Mouse (Mus musculus) embryonic facial prominence, embryonic 11.5 days (tissue): ENCODE data around the gene Nckipsd. TPM values are rescaled to one million over a fixed set of nuclear protein-coding genes. Genes with fewer than 3 reads are reported as not detected.

Experiments used
- ATAC-seq: fragments of 200-750 bp; cut with Nextera tagmentation; replicated peaks from 2 replicates; pipeline ENCODE4 v1.8.0; 2017; ENCODE audit warnings: low read depth; ENCODE audit not compliant: insufficient number of reproducible peaks, low FRiP score, low TSS enrichment
- DNase-seq: peaks from one replicate; pipeline ENCODE4 v3.0.0-alpha.2; 2015; ENCODE audit warnings: low spot score
- H3K27ac ChIP-seq: fragments of 300-500 bp; sonication (generic); replicated peaks from 2 replicates; pipeline ENCODE4 v1.5.1; 2014; ENCODE audit warnings: mild to moderate bottlenecking, low read depth, low read length, control low read depth
- H3K27me3 ChIP-seq: fragments of 300-500 bp; sonication (generic); 2 replicates; pipeline ENCODE4 v1.6.1; 2014; ENCODE audit warnings: mild to moderate bottlenecking, low read length, moderate library complexity, mixed read lengths; ENCODE audit not compliant: control insufficient read depth, insufficient read depth
- H3K36me3 ChIP-seq: fragments of 300-500 bp; sonication (generic); replicated peaks from 2 replicates; pipeline ENCODE4 v1.6.1; 2014; ENCODE audit warnings: low read depth, mild to moderate bottlenecking, low read length, moderate library complexity, mixed read lengths; ENCODE audit not compliant: control insufficient read depth, insufficient read depth
- H3K4me1 ChIP-seq: fragments of 300-500 bp; sonication (generic); 2 replicates; pipeline ENCODE4 v1.6.1; 2014; ENCODE audit warnings: low read length, mixed read lengths; ENCODE audit not compliant: control insufficient read depth, insufficient read depth
- H3K4me2 ChIP-seq: fragments of 300-500 bp; sonication (generic); 2 replicates; pipeline ENCODE4 v1.6.1; 2014; ENCODE audit warnings: low read depth, mild to moderate bottlenecking, control low read depth, low read length, moderate library complexity
- H3K4me3 ChIP-seq: fragments of 300-500 bp; sonication (generic); 2 replicates; pipeline ENCODE4 v1.5.1; 2014; ENCODE audit warnings: low read depth, low read length, control low read depth
- H3K9ac ChIP-seq: fragments of 300-500 bp; sonication (generic); replicated peaks from 2 replicates; pipeline ENCODE4 v1.6.1; 2014; ENCODE audit warnings: mild to moderate bottlenecking, control low read depth, low read length
- H3K9me3 ChIP-seq: fragments of 300-500 bp; sonication (generic); replicated peaks from 2 replicates; pipeline ENCODE4 v1.6.1; 2016; ENCODE audit warnings: mild to moderate bottlenecking, low read length, inconsistent platforms, mixed read lengths; ENCODE audit not compliant: control insufficient read depth
- whole genome bisulfite sequencing: fragments of 180-500 bp; shearing (Covaris S2); extraction: QIAGEN DNeasy Blood & Tissue Kit; methylation state at CpG from one replicate; pipeline ENCODE4 v1.1.7; 2014; 5-methylcytosine and 5-hydroxymethylcytosine counted together
- polyA plus RNA-seq: library from polyadenylated mRNA; unstranded; fragments of >200 nt; fragmentation: Nextera tagmentation; extraction: Ambion mirVana; gene quantifications from 2 replicates; pipeline ENCODE4 v1.2.1, GENCODE M21; 2014

Gene Nckipsd
- polyA plus RNA-seq, 1 experiment from 2014 or later = 9.1 TPM

DNA sequence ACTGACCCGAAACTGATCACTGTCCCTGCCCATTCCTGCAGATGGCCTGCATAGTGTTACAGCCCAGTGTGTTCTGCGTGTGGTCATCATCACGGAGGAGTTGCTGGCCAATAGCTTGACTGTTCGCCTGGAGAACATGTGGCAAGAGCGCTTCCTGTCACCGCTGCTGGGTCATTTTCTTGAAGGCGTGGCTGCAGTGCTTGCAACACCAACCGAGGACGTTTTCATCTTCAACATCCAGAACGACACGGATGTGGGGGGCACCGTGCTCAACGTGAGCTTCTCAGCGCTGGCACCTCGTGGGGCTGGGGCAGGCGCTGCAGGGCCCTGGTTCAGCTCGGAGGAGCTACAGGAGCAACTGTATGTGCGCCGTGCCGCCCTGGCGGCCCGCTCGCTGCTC is 23.5 kb downstream of the Nckipsd start:
- Histone ChIP-seq H3K9ac (no peak overlapping the region), H3K4me1 (peaks cover 5% of the 10 kb centered on the region; the same call in 1 of the 2 replicates), H3K27ac (no peak overlapping the region), H3K4me3 (peak overlapping the region; percentile 35), H3K27me3 (peaks cover 33% of the 10 kb centered on the region), H3K4me2 (peak overlapping the region; percentile 86), H3K36me3 (no peaks in the 10 kb centered on the region), H3K9me3 (no peaks in the 10 kb centered on the region)
- no peak for DNase-seq
- ATAC-seq = no peak
- WGBS = 7% methylated on average over 23 of the region's 23 CpGs

DNA sequence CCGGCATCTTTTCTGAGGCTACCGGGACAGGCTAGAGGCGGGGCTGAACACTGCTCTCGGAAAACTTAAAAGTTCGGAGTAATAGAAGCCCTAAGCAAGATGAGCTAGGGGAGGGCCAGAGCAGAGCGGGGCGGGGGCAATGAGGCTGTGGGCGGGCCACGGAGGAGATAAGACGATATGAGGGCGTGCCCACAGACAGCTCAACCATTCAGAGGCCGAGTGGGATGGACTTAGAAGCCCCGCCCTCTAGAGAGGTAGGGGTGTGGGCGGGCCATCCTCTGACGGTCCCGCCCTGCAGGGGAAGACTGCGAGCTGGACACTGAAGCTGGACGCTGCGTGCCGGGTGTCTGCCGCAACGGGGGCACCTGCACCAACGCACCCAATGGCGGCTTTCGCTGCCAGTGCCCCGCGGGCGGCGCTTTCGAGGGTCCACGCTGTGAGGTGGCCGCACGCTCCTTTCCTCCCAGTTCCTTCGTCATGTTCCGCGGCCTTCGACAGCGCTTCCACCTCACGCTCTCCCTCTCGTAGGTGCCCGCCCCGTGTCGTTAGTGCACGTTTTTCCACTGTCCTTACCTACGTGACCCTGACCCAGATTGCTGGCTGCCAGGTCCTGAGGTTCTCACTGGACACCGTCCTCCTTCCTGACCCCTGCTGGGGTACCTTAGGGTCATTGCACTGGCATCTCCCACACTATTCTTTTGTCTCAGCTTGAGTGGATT is 24.4 kb downstream of the Nckipsd start:
- H3K4me3 ChIP-seq = peak overlapping the region; percentile 35
- no peaks in the 10 kb centered on the region for H3K9me3 ChIP-seq
- H3K4me1 ChIP-seq = peaks cover 5% of the 10 kb centered on the region; the same call in 1 of the 2 replicates
- no peak overlapping the region for H3K9ac ChIP-seq
- H3K4me2 ChIP-seq = peak overlapping the region; percentile 86
- H3K27ac ChIP-seq = no peak overlapping the region
- DNase-seq = peak; percentile 95
- ATAC-seq = peak; percentile 93
- H3K27me3 ChIP-seq = peaks cover 25% of the 10 kb centered on the region
- 7% methylated on average over 42 of the region's 46 CpGs for WGBS
- H3K36me3 ChIP-seq = no peaks in the 10 kb centered on the region

DNA sequence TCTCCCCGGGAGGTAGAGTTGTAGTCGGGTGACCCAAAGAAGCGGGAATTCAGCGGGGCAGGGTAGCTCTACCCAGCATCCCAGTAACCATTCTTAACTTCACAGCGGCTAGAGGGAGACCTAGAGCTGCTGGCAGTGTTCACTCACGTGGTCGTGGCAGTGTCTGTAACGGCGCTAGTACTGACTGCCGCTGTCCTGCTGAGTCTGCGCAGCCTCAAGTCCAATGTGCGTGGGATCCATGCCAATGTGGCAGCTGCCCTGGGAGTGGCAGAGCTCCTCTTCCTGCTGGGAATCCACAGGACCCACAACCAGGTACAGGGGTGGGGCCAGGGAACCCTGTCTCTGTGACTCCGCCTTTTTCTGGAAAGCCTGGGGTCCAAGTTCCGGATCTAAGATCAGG is 34.8 kb downstream of the Nckipsd start:
- no peak overlapping the region; the same call in 1 of the 2 replicates for H3K4me2 ChIP-seq
- peak; percentile 33 for DNase-seq
- no peak overlapping the region for H3K9ac ChIP-seq
- no peaks in the 10 kb centered on the region for H3K27me3 ChIP-seq
- H3K4me3 ChIP-seq = no peak overlapping the region
- 18% methylated on average over 14 of the region's 14 CpGs for WGBS
- H3K36me3 ChIP-seq = no peaks in the 10 kb centered on the region
- no peaks in the 10 kb centered on the region for H3K9me3 ChIP-seq
- H3K27ac ChIP-seq = no peak overlapping the region
- no peak; the same call in 1 of the 2 replicates for ATAC-seq
- H3K4me1 ChIP-seq = no peaks in the 10 kb centered on the region

DNA sequence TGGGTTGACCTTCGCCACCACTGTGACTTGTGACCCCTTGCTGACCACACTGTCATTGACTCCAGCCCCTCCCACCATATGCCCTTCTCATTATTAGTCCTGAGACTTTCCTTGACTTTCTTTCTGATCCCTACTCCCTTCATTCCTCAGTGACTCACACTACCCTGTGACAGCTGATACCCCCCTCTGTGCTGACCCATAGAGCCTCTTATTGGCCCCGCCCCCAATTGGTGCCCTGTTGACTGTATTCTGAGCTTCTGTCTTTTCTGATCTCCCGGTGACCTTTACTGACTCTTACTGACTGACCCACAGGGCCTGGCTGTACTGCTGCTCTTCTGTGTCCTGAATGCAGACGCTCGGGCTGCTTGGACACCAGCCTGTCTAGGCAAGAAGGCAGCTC is 37.2 kb downstream of the Nckipsd start:
- no peaks in the 10 kb centered on the region for H3K4me1 ChIP-seq
- no peak overlapping the region for H3K9ac ChIP-seq
- H3K36me3 ChIP-seq = no peaks in the 10 kb centered on the region
- H3K4me3 ChIP-seq = no peak overlapping the region
- no peak overlapping the region for H3K27ac ChIP-seq
- no peak for DNase-seq
- H3K4me2 ChIP-seq = no peak overlapping the region
- no peaks in the 10 kb centered on the region for H3K9me3 ChIP-seq
- ATAC-seq = no peak
- no peaks in the 10 kb centered on the region for H3K27me3 ChIP-seq
- WGBS = 62% methylated on average over 5 of the region's 5 CpGs

DNA sequence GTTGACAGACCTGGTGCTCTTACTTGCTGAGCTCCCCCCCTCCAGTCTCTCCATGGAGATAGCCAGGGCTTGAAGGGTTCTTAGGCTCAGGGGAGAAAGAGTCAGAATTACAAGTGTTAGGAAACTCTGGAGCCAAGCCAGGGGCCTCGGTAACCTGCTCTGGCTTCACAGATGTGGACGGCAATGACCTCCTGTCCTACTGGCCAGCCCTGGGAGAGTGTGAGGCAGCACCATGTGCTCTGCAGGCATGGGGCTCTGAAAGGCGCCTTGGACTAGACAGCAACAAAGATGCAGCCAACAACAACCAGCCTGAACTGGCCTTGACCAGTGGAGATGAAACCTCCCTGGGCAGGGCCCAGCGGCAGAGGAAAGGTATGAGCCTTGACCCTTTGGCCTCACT is 39.2 kb downstream of the Nckipsd start:
- no peaks in the 10 kb centered on the region for H3K27me3 ChIP-seq
- 81% methylated on average over 4 of the region's 4 CpGs for WGBS
- H3K4me3 ChIP-seq = no peak overlapping the region
- H3K9me3 ChIP-seq = no peaks in the 10 kb centered on the region
- no peak overlapping the region for H3K27ac ChIP-seq
- H3K9ac ChIP-seq = no peak overlapping the region
- DNase-seq (no peak), ATAC-seq (no peak)
- no peaks in the 10 kb centered on the region for H3K4me1 ChIP-seq
- H3K36me3 ChIP-seq = no peaks in the 10 kb centered on the region
- no peak overlapping the region for H3K4me2 ChIP-seq

DNA sequence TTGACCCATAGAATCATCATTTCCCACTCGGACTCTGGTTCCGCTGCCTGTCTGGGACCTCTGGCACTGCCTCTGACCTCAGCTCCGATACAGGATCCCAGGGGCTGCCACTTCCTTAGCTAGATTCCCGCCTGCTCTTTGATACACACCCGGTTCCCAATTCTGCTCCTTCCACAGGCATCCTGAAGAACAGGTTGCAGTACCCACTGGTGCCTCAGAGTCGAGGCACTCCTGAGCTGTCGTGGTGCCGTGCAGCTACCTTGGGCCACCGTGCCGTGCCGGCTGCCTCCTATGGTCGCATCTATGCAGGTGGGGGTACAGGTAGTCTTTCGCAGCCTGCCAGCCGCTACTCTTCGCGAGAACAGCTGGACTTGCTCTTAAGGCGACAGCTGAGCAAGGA is 40.3 kb downstream of the Nckipsd start:
- Histone ChIP-seq H3K4me3 (no peak overlapping the region), H3K36me3 (no peaks in the 10 kb centered on the region), H3K9me3 (no peaks in the 10 kb centered on the region), H3K27me3 (no peaks in the 10 kb centered on the region), H3K4me2 (no peak overlapping the region; the same call in 1 of the 2 replicates), H3K4me1 (peaks cover under 1% of the 10 kb centered on the region; the same call in 1 of the 2 replicates), H3K27ac (no peak overlapping the region), H3K9ac (no peak overlapping the region)
- DNase-seq (no peak), ATAC-seq (no peak)
- WGBS = 79% methylated on average over 17 of the region's 17 CpGs

DNA sequence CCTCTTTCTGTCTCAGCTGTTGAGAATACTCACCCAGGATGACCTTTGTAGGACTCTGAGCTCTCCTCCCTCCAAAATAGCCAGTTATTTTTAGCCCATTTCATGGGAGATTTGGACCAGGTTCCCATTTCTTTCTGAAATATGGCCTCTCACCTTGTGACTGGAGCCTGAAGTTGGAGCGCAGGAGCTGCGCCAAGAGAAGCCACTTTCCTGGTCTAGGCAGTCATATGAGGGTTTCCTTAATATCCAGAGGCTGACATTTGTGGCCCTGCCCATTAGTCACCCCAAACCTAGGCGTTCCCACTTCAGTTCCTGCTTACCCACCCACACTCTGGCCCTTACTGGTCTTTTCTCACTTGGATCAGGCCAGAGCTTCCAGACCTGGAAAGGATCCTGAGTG is 44.8 kb downstream of the Nckipsd start, which contains the start of gene Slc26a6:
TSS of gene Slc26a6 (plus strand) at position 308 of the 400 bp plus-strand sequence.
- Histone ChIP-seq H3K27ac (peak within 1 kb of the TSS; percentile 47; the same call in 1 of the 2 replicates), H3K4me3 (peak within 1 kb of the TSS; percentile 81), H3K4me2 (peak within 1 kb of the TSS; percentile 87), H3K4me1 (peaks cover 3% of the 10 kb centered on the region; the same call in 1 of the 2 replicates), H3K27me3 (no peaks in the 10 kb centered on the region), H3K36me3 (no peaks in the 10 kb centered on the region), H3K9me3 (no peaks in the 10 kb centered on the region), H3K9ac (peak within 1 kb of the TSS; percentile 77)
- ATAC-seq (no peak), DNase-seq (no peak)
- WGBS = 93% methylated on average over 3 of the region's 3 CpGs

DNA sequence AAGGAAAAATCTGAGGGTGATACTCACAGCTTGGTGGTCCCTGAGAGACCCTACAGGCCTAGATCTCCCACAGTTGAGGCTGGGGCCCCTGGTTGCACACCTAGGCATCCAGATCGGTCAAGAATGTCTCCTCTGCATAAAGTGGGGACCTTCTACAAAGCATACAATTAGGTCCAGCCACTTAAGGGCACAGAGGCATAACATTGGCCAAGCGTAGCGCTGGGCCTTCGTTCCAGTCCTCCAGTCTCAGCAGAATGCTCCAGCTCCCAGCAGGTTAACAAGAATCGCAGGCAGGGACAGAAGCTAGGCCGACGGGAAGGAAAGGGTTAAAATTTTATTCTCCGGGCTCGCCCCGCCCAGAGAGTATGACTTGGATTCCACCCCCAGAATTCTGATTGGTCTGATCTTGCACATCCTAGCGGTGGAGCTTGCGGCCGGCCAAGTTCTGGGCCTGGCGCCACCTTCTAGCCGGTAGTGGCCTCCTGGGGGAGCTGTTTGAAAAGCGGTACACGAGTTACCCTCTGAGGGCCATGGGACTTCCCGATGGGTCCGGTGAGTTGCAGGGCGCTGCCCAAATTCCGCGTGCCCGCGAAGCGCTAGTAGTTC is 45.6 kb downstream of the Nckipsd start:
- 2% methylated on average over 25 of the region's 25 CpGs for whole genome bisulfite sequencing
- H3K4me3 ChIP-seq = peak overlapping the region; percentile 81
- ATAC-seq (peak; percentile 86), DNase-seq (peak; percentile 96)
- H3K9me3 ChIP-seq = no peaks in the 10 kb centered on the region
- H3K9ac ChIP-seq = peak overlapping the region; percentile 77
- no peaks in the 10 kb centered on the region for H3K27me3 ChIP-seq
- peaks cover 3% of the 10 kb centered on the region; the same call in 1 of the 2 replicates for H3K4me1 ChIP-seq
- no peaks in the 10 kb centered on the region for H3K36me3 ChIP-seq
- H3K27ac ChIP-seq = peak overlapping the region; percentile 47; the same call in 1 of the 2 replicates
- peak overlapping the region; percentile 87 for H3K4me2 ChIP-seq
